Mouse (Mus musculus): ENCODE results near the gene Kcng1.

- no peak for TF ChIP-seq CTCF (IDR thresholded peaks at IDR 0.05; ENCODE audit: low read depth)
- no peak for TF ChIP-seq EP300 (IDR thresholded peaks at IDR 0.05; ENCODE audit: low read depth)
Observed at GRCm38 (mm10) chr2:168260124-168260523, 21.4 kb downstream of the Kcng1 start.

Measured in heart, postnatal 0 days (tissue).